Mouse (Mus musculus) forebrain, embryonic 14.5 days (tissue): Measurements from ENCODE around the gene Map1s. TPM values are rescaled to one million over a fixed set of nuclear protein-coding genes. Genes with fewer than 3 reads are reported as not detected.

Source experiments
- ATAC-seq: fragments of 200-750 bp; cut with Nextera tagmentation; 2 replicates; pipeline ENCODE4 v1.8.0; 2017; ENCODE audit warnings: mild to moderate bottlenecking, moderate library complexity
- DNase-seq: peaks from one replicate; pipeline ENCODE4 v3.0.0-alpha.2; 2015; ENCODE audit warnings: low spot score
- H3K27ac ChIP-seq: fragments of 300-500 bp; sonication (generic); 2 replicates; pipeline ENCODE4 v1.5.1; 2014; ENCODE audit warnings: low read depth, mild to moderate bottlenecking, control low read depth, low read length, moderate library complexity
- H3K27me3 ChIP-seq: fragments of 300-500 bp; sonication (generic); replicated peaks from 2 replicates; pipeline ENCODE4 v1.6.1; 2014; ENCODE audit warnings: low read length, control low read depth, mixed read lengths; ENCODE audit not compliant: control insufficient read depth, insufficient read depth
- H3K36me3 ChIP-seq: fragments of 300-500 bp; sonication (generic); 2 replicates; pipeline ENCODE4 v1.6.1; 2014; ENCODE audit warnings: low read length, control low read depth; ENCODE audit not compliant: control insufficient read depth, insufficient read depth
- H3K4me1 ChIP-seq: fragments of 300-500 bp; sonication (generic); 2 replicates; pipeline ENCODE4 v1.6.1; 2014; ENCODE audit warnings: antibody characterized with exemption, low read length, control low read depth; ENCODE audit not compliant: control insufficient read depth, insufficient read depth
- H3K4me2 ChIP-seq: fragments of 300-500 bp; sonication (generic); 2 replicates; pipeline ENCODE4 v1.6.1; 2014; ENCODE audit warnings: mild to moderate bottlenecking, control low read depth, low read length
- H3K4me3 ChIP-seq: fragments of 300-500 bp; sonication (generic); 2 replicates; pipeline ENCODE4 v1.5.1; 2014; ENCODE audit warnings: low read depth, low read length, control low read depth
- H3K9ac ChIP-seq: fragments of 300-500 bp; sonication (generic); 2 replicates; pipeline ENCODE4 v1.6.1; 2014; ENCODE audit warnings: mild to moderate bottlenecking, low read length, control low read depth, moderate library complexity
- H3K9me3 ChIP-seq: fragments of 300-500 bp; sonication (generic); replicated peaks from 2 replicates; pipeline ENCODE4 v1.6.1; 2016; ENCODE audit warnings: low read length, control low read depth, mixed read lengths; ENCODE audit not compliant: control insufficient read depth
- WGBS: fragments of 180-500 bp; shearing (Covaris S2); extraction: QIAGEN DNeasy Blood & Tissue Kit; methylation state at CpG from one replicate; pipeline ENCODE4 v1.1.7; 2014; 5-methylcytosine and 5-hydroxymethylcytosine counted together
- polyA plus RNA-seq: library from polyadenylated mRNA; unstranded; fragments of >200 nt; fragmentation: Nextera tagmentation; extraction: Ambion mirVana; gene quantifications from 2 replicates; pipeline ENCODE4 v1.2.1, GENCODE M21; 2014

Map1s gene
- polyA plus RNA-seq, 1 experiment from 2014 or later: 33.9 TPM

- peaks cover 78% of the 10 kb centered on the region for H3K36me3 ChIP-seq
- no peak for DNase-seq
- WGBS: 95% methylated on average over 24 of the region's 26 CpGs
Observed at GRCm38 (mm10) chr8:70913523-70913922, 7.8 kb downstream of the Map1s start.

GRCm38 (mm10) chr8:70914704-70915103 lies 9.0 kb downstream of the Map1s start:
- peaks cover 85% of the 10 kb centered on the region for H3K36me3 ChIP-seq

More at GRCm38 (mm10) chr8:70913523-70913922, 7.8 kb downstream of the Map1s start:
- H3K27ac ChIP-seq: no peak overlapping the region
- H3K4me3 ChIP-seq: no peak overlapping the region
- H3K9ac ChIP-seq: no peak overlapping the region
- H3K27me3 ChIP-seq: no peaks in the 10 kb centered on the region
- no peak for ATAC-seq
- H3K4me1 ChIP-seq: no peaks in the 10 kb centered on the region
- no peaks in the 10 kb centered on the region for H3K9me3 ChIP-seq
- no peak overlapping the region for H3K4me2 ChIP-seq

DNA sequence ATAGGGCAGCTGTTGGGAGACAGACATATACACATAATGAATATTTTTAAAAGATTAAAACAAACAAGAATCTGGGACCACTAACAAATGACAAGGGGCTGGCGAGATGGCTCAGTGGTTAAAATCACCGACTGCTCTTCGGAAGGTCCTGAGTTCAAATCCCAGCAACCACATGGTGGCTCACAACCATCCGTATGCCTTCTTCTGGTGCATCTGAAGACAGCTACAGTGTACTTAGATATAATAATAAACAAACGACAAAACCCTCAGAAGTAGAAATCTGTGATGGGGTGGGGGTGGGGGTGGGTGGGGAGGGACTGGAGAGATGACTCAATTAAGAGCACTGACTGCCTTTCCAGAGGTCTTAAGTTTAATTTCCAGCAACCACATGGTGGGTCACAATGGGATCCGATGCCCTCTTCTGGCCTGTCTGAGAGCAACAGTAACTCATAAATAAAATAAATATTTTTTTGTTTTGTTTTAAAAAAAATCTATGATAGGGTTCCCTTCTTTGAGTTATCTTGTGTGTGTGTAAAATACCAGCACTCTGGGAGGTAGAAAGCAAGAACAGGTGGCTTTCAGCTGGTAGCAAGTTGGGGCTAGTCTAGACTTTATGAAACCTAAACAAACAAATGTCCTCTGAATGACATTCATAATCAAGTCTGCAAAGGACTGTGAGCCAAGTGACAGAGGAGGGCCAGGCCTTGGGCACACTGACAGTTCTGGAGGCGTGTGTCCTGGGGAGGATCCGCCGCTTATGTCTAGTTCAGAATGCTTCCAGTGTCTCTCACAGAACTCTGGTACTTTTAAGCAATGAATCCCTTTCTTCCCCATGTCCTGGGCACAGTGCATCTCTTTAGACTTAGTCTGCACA lies 14.6 kb downstream of the Map1s start:
- no peak overlapping the region for H3K4me2 ChIP-seq
- H3K27me3 ChIP-seq: no peaks in the 10 kb centered on the region
- ATAC-seq: no peak
- peaks cover 43% of the 10 kb centered on the region for H3K36me3 ChIP-seq
- no peaks in the 10 kb centered on the region for H3K4me1 ChIP-seq
- no peak overlapping the region for H3K27ac ChIP-seq
- WGBS: 90% methylated on average over 9 of the region's 9 CpGs
- H3K9me3 ChIP-seq: no peaks in the 10 kb centered on the region
- no peak overlapping the region for H3K4me3 ChIP-seq
- no peak overlapping the region for H3K9ac ChIP-seq
- no peak for DNase-seq

More at GRCm38 (mm10) chr8:70914704-70915103, 9.0 kb downstream of the Map1s start:
- H3K4me2 ChIP-seq: no peak overlapping the region
- no peaks in the 10 kb centered on the region for H3K9me3 ChIP-seq
- no peak overlapping the region for H3K27ac ChIP-seq
- no peaks in the 10 kb centered on the region for H3K4me1 ChIP-seq
- DNase-seq (no peak), ATAC-seq (no peak)
- no peaks in the 10 kb centered on the region for H3K27me3 ChIP-seq
- no peak overlapping the region for H3K4me3 ChIP-seq
- H3K9ac ChIP-seq: no peak overlapping the region
- WGBS: 91% methylated on average over 16 of the region's 17 CpGs

- H3K27me3 ChIP-seq: no peaks in the 10 kb centered on the region
- H3K36me3 ChIP-seq: 0 out of 2 replicates have a peak, but pooled peaks cover 5% of the 10 kb centered on the region
- H3K9me3 ChIP-seq: no peaks in the 10 kb centered on the region
- H3K9ac ChIP-seq: no peak overlapping the region
- no peaks in the 10 kb centered on the region for H3K4me1 ChIP-seq
- DNase-seq (no peak), ATAC-seq (no peak)
- H3K27ac ChIP-seq: no peak overlapping the region
- 88% methylated on average over 4 of the region's 4 CpGs for WGBS
- no peak overlapping the region for H3K4me3 ChIP-seq
- no peak overlapping the region for H3K4me2 ChIP-seq
Observed at GRCm38 (mm10) chr8:70924151-70924550, 18.4 kb downstream of the Map1s start.

GRCm38 (mm10) chr8:70925754-70926153 lies 20.0 kb downstream of the Map1s start:
- Histone ChIP-seq H3K9ac (no peak overlapping the region), H3K4me3 (no peak overlapping the region), H3K36me3 (0 out of 2 replicates have a peak, but pooled peaks cover 5% of the 10 kb centered on the region), H3K9me3 (no peaks in the 10 kb centered on the region), H3K4me2 (no peak overlapping the region), H3K27ac (no peak overlapping the region), H3K27me3 (no peaks in the 10 kb centered on the region), H3K4me1 (no peaks in the 10 kb centered on the region)
- 94% methylated on average over 4 of the region's 4 CpGs for WGBS
- DNase-seq (no peak), ATAC-seq (no peak)

- no peak overlapping the region for H3K4me2 ChIP-seq
- H3K9ac ChIP-seq: no peak overlapping the region
- H3K27me3 ChIP-seq: no peaks in the 10 kb centered on the region
- H3K27ac ChIP-seq: no peak overlapping the region
- ATAC-seq: no peak
- H3K4me1 ChIP-seq: no peaks in the 10 kb centered on the region
- 0 out of 2 replicates have a peak, but pooled peaks cover 5% of the 10 kb centered on the region for H3K36me3 ChIP-seq
- H3K9me3 ChIP-seq: no peaks in the 10 kb centered on the region
- no peak overlapping the region for H3K4me3 ChIP-seq
- DNase-seq: no peak
- WGBS: 86% methylated on average over 5 of the region's 5 CpGs
Observed at GRCm38 (mm10) chr8:70926396-70926795, 20.7 kb downstream of the Map1s start.

DNA sequence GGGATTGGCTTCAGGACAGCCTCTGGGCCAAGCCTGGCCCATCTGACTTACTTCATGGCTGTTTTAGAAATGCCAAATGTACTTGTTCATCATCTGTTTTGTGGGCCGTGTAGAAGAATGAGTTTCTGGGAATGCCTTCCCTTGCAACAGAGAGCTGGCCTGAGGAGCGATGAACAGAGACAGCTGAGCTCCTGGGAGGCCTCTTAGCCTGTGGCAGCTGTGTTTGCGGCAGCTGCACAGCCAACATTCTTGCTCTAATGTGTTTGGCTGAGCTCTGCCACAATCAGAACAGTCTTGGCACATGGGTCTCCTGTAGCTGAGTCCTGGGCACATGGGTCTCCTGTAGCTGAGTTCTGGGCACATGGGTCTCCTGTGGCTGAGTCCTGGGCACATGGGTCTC lies 22.4 kb downstream of the Map1s start:
- Histone ChIP-seq H3K4me2 (no peak overlapping the region), H3K9ac (no peak overlapping the region), H3K27me3 (no peaks in the 10 kb centered on the region), H3K4me3 (no peak overlapping the region), H3K27ac (no peak overlapping the region), H3K4me1 (no peaks in the 10 kb centered on the region), H3K36me3 (peaks cover 6% of the 10 kb centered on the region; the same call in 1 of the 2 replicates), H3K9me3 (no peaks in the 10 kb centered on the region)
- DNase-seq (no peak), ATAC-seq (no peak)
- 87% methylated on average over 3 of the region's 3 CpGs for WGBS

- Histone ChIP-seq H3K27me3 (no peaks in the 10 kb centered on the region), H3K36me3 (peaks cover 6% of the 10 kb centered on the region; the same call in 1 of the 2 replicates), H3K27ac (no peak overlapping the region), H3K9ac (no peak overlapping the region), H3K4me1 (no peaks in the 10 kb centered on the region), H3K9me3 (no peaks in the 10 kb centered on the region), H3K4me3 (no peak overlapping the region), H3K4me2 (no peak overlapping the region)
- ATAC-seq: no peak
- no peak for DNase-seq
- 89% methylated on average over 5 of the region's 5 CpGs for WGBS
Observed at GRCm38 (mm10) chr8:70928778-70929322, 23.1 kb downstream of the Map1s start.

DNA sequence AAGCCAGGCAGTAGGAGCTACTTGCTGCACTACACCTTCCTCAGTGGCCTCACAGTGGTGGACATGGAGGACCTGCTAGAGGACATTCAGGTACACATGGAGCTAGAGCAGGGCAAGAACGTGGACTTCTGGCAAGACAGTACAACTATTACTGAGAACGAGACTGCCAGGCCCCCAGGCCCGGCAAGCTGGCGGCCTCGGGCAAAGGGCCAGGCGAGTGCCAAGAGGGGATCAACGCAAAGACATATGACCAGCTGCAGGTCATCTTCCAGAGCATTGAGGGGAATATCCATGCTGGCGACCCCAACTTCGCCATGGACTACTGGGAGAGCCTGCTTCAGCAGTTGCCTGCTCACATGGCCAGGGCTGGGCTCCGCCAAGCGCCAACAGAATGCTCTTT lies 26.0 kb downstream of the Map1s start:
- DNase-seq: no peak
- no peak overlapping the region for H3K4me2 ChIP-seq
- H3K4me1 ChIP-seq: no peaks in the 10 kb centered on the region
- WGBS: 90% methylated on average over 11 of the region's 11 CpGs
- H3K9ac ChIP-seq: no peak overlapping the region
- no peak overlapping the region for H3K4me3 ChIP-seq
- no peak for ATAC-seq
- H3K36me3 ChIP-seq: peaks cover 6% of the 10 kb centered on the region; the same call in 1 of the 2 replicates
- H3K27ac ChIP-seq: no peak overlapping the region
- no peaks in the 10 kb centered on the region for H3K27me3 ChIP-seq
- no peaks in the 10 kb centered on the region for H3K9me3 ChIP-seq
